Mouse (Mus musculus) right cerebral cortex, adult 18-20 months (tissue): ENCODE results near the gene Arrdc5.
A peak's percentile ranks its signal among the peaks of the same experiment; 100 is the strongest.

Source experiments
- DNase-seq: peaks from one replicate; pipeline ENCODE4 v3.0.0; 2022; ENCODE audit warnings: mixed read lengths

Arrdc5 gene

DNA sequence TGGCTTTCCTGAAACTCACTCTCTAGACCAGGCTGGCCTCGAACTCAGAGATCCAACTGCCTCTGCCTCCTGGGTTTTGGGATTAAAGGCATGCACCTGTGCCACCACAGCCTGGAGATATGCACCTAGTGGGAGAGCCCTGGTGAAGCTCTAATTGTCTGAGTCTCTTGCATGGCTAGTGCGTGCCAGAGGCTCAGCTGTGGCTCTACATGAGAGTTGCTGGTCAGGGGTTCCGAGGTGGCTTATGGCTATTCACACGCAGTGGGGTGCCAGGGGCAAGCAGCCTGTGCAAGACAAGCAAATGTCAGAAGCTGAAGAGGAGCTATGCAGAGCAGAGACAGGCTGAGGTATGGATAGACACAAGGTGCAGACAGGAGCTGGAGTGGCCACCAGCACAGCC lies 45.4 kb downstream of the Arrdc5 start:
- DNase-seq, result no peak

DNA sequence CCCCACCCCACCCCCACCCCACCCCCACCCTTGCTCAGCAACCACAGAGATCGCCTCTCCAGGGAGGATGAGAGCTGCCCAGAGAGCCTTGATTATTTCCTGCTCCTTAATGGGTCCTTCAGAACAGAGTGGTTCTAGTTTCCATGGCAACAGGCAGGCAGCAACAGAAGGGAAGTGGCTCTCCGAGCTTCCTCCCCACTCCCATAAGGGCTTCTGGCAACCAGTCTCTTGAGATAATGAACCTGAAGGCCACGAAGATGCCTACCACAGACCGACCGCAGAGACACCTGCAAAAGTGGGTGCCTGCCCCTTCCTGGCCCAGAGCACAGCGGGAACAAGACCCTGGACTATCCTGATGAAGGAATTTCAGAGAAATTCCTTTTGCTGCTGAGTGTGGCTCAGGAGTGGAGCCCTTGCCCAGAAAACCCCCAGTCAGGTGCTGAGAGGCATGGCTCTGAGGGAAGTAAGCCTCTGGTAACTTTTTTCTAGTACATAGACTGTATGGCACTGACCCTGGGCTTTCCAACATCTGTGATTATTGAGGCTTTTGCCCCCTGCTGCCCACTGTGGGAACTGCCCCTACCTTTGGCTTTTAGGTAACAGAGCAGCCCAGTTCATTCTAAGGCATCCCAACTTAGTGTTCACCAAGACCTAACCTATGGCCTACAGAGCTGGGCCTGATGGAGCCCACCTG lies 48.8 kb downstream of the Arrdc5 start:
- peak; percentile 71 for DNase-seq

DNA sequence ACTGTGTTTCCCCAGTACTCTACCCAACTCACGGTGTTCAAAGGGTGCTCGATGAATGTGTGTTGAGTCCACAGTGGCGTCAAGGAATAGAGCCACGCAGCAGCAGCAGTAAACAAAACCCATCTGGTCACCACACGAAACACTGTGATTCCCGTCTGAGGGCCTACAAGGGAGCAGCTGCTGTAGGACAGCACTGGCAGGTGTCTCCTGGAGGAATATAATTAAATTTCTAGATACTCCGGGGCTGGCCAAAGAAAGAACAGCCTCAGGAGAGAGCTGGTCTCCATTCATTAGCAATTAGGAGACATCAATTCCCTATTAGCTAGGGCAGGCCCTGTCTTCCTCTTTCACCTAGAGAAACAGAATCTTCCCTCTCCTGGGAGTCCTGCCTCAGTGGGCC lies 54.5 kb downstream of the Arrdc5 start:
- DNase-seq, result no peak
